Mouse (Mus musculus) C3H10T1/2 (cell line): Measurements from ENCODE around the gene Slc22a6. TPM values are rescaled to one million over a fixed set of nuclear protein-coding genes. Genes with fewer than 3 reads are reported as not detected.

Experiments used
- polyA plus RNA-seq, 2 experiments: library from polyadenylated mRNA; unstranded; fragments of >200 nt; fragmentation: generic; extraction: Trizol; gene quantifications; one replicate each; pipeline ENCODE4 v1.2.1; 2012; ENCODE audit warnings: missing spikeins in 2 of 2

The Slc22a6 gene
- polyA plus RNA-seq, result not detected

DNA sequence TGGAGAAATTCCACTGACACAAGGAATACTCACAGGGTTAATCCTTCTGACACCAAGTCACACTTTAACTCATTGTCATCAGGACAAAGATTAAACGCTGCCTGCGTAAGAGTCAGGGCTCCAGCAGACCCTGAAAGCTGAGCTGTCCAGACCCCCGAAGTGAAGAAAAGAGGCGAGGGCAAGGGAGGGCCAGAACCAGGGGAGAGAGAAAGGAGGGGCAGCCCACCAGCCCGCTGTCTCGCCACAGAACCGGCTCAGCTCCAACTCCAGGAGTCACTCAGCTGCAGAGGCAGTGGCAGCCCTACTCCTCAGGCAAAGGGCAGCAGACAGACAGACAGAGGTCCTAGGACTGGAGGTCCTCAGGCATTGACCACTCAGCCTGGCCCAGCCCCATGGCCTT is at the start of gene Slc22a6:
TSS of gene Slc22a6 (plus strand) at position 136 of the 400 bp plus-strand sequence.

GRCm38 (mm10) chr19:8590954-8591353 is 26.9 kb upstream of the Slc22a6 start, which contains the start of gene Slc22a8:
TSS of gene Slc22a8 (plus strand) at chr19:8591254.

GRCm38 (mm10) chr19:8663360-8663839 is 45.6 kb downstream of the Slc22a6 start, which contains the start of gene Chrm1:
TSS of gene Chrm1 (plus strand) at chr19:8663789.

Other genes starting within 250 kb of the Slc22a6 start
- gene Slc22a30, start 212.9 kb upstream of the Slc22a6 start, polyA plus RNA-seq, result not detected
- not detected for gene Slc22a8, start 26.8 kb upstream of the Slc22a6 start, polyA plus RNA-seq
- gene Chrm1, start 45.8 kb downstream of the Slc22a6 start, polyA plus RNA-seq, result under 1 TPM; 0.01 to 0.09 TPM
- gene Slc3a2, start 105.3 kb downstream of the Slc22a6 start, polyA plus RNA-seq, result 100 to 1,000 TPM; 109 to 260 TPM
- 100 to 1,000 TPM in 1 of 2 experiments, 10 to 100 TPM in 1; 60.8 to 195 TPM for gene Wdr74, start 117.8 kb downstream of the Slc22a6 start, polyA plus RNA-seq
- gene 1700092M07Rik, start 122.7 kb downstream of the Slc22a6 start, polyA plus RNA-seq, result 1 to 10 TPM; 1.5 to 1.8 TPM
- 100 to 1,000 TPM in 1 of 2 experiments, 10 to 100 TPM in 1; 33.2 to 112 TPM for gene Stx5a, start 123.4 kb downstream of the Slc22a6 start, polyA plus RNA-seq
- gene Nxf1, start 139.0 kb downstream of the Slc22a6 start, polyA plus RNA-seq, result 100 to 1,000 TPM in 1 of 2 experiments, 10 to 100 TPM in 1; 63.1 to 106 TPM
- 100 to 1,000 TPM; 211 to 253 TPM for gene Tmem223, start 153.0 kb downstream of the Slc22a6 start, polyA plus RNA-seq
- 10 to 100 TPM; 43.2 to 61.1 TPM for gene Tmem179b, start 156.4 kb downstream of the Slc22a6 start, polyA plus RNA-seq
- 10 to 100 TPM; 24.9 to 37.5 TPM for gene Taf6l, start 168.4 kb downstream of the Slc22a6 start, polyA plus RNA-seq
- gene Polr2g, start 180.5 kb downstream of the Slc22a6 start, polyA plus RNA-seq, result 100 to 1,000 TPM; 100 to 147 TPM
- gene Zbtb3, start 184.5 kb downstream of the Slc22a6 start, polyA plus RNA-seq, result 1 to 10 TPM; 2.6 to 5.2 TPM
- 10 to 100 TPM in 1 of 2 experiments, 1 to 10 TPM in 1; 1.9 to 14.9 TPM for gene Ttc9c, start 201.3 kb downstream of the Slc22a6 start, polyA plus RNA-seq
- gene Hnrnpul2, start 202.0 kb downstream of the Slc22a6 start, polyA plus RNA-seq, result 10 to 100 TPM in 1 of 2 experiments, 1 to 10 TPM in 1; 7.6 to 49.9 TPM
- gene AC129217.1, start 211.7 kb downstream of the Slc22a6 start, polyA plus RNA-seq, result 1 to 10 TPM in 1 of 2 experiments, under 1 TPM in 1; 0.19 to 1.1 TPM
- 10 to 100 TPM; 11.7 to 29.0 TPM for gene Bscl2, start 219.4 kb downstream of the Slc22a6 start, polyA plus RNA-seq
- under 1 TPM; 0.04 to 0.41 TPM for gene Gng3, start 221.2 kb downstream of the Slc22a6 start, polyA plus RNA-seq
- gene Lrrn4cl, start 232.7 kb downstream of the Slc22a6 start, polyA plus RNA-seq, result 1 to 10 TPM in 1 of 2 experiments, under 1 TPM in 1; 0.08 to 7.0 TPM